Mouse (Mus musculus): ENCODE results near the gene Zfp456.

- TF ChIP-seq GATA1 (IDR thresholded peaks at IDR 0.05; ENCODE audit: low read length) = no peak
- TF ChIP-seq TAL1 (IDR thresholded peaks at IDR 0.05; ENCODE audit: low read length) = no peak
These were observed 32.2 kb downstream of the Zfp456 start for GRCm38 (mm10) chr13:67343422-67343821.

Measured in erythroblast, embryonic 14.5 days (primary cell).